Mouse (Mus musculus) hindbrain, embryonic 11.5 days (tissue): Measurements from ENCODE around the gene Aldh1l1. TPM values are rescaled to one million over a fixed set of nuclear protein-coding genes. Genes with fewer than 3 reads are reported as not detected.

ENCODE experiments used
- ATAC-seq: fragments of 200-750 bp; cut with Nextera tagmentation; 2 replicates; pipeline ENCODE4 v1.8.0; 2017; ENCODE audit warnings: mild to moderate bottlenecking, moderate TSS enrichment, moderate library complexity; ENCODE audit not compliant: low FRiP score
- DNase-seq: peaks from one replicate; pipeline ENCODE4 v3.0.0-alpha.2; 2015; ENCODE audit warnings: low spot score
- H3K27ac ChIP-seq: fragments of 300-500 bp; sonication (generic); 2 replicates; pipeline ENCODE4 v1.5.1; 2014; ENCODE audit warnings: mild to moderate bottlenecking, low read depth, low read length
- H3K27me3 ChIP-seq: fragments of 300-500 bp; sonication (generic); 2 replicates; pipeline ENCODE4 v1.6.1; 2014; ENCODE audit warnings: mild to moderate bottlenecking, low read length, moderate library complexity, mixed read lengths; ENCODE audit not compliant: control insufficient read depth, insufficient read depth
- H3K36me3 ChIP-seq: fragments of 300-500 bp; sonication (generic); 2 replicates; pipeline ENCODE4 v1.6.1; 2014; ENCODE audit warnings: mild to moderate bottlenecking, low read length, moderate library complexity, mixed read lengths; ENCODE audit not compliant: control insufficient read depth, insufficient read depth
- H3K4me1 ChIP-seq: fragments of 300-500 bp; sonication (generic); replicated peaks from 2 replicates; pipeline ENCODE4 v1.6.1; 2014; ENCODE audit warnings: low read length, mixed read lengths; ENCODE audit not compliant: control insufficient read depth, insufficient read depth
- H3K4me2 ChIP-seq: fragments of 300-500 bp; sonication (generic); replicated peaks from 2 replicates; pipeline ENCODE4 v1.6.1; 2014; ENCODE audit warnings: mild to moderate bottlenecking, low read depth, low read length
- H3K4me3 ChIP-seq: fragments of 300-500 bp; sonication (generic); 2 replicates; pipeline ENCODE4 v1.5.1; 2014; ENCODE audit warnings: low read depth, low read length
- H3K9ac ChIP-seq: fragments of 300-500 bp; sonication (generic); 2 replicates; pipeline ENCODE4 v1.6.1; 2014; ENCODE audit warnings: low read depth, low read length
- H3K9me3 ChIP-seq: fragments of 300-500 bp; sonication (generic); 2 replicates; pipeline ENCODE4 v1.6.1; 2016; ENCODE audit warnings: low read length; ENCODE audit not compliant: control insufficient read depth
- WGBS: fragments of 180-500 bp; shearing (Covaris S2); extraction: QIAGEN DNeasy Blood & Tissue Kit; methylation state at CpG from one replicate; pipeline ENCODE4 v1.1.7; 2014; 5-methylcytosine and 5-hydroxymethylcytosine counted together
- polyA plus RNA-seq: library from polyadenylated mRNA; unstranded; fragments of >200 nt; fragmentation: Nextera tagmentation; extraction: Ambion mirVana; gene quantifications from 2 replicates; pipeline ENCODE4 v1.2.1, GENCODE M21; 2014

Aldh1l1 gene
- polyA plus RNA-seq, 1 experiment from 2014 or later = 2.2 TPM

DNA sequence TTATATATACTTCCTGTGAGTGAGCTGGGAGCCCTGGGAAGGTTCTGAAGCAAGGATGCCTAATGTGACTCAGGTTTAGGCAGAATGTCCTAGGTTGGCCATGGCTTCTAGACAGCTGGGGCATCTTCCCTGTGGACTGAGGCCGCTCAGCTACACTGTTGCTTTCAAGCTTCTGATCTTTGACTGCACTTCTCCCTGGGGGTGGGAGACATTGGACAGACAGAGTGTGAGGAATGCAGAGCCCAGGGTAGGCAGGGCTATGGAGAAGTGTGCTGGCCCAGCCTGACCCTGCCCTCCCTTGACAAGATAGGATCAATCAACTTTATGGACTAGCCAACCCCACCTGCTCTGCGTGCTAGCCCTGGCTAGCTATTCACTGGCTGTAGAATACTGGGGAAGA lies 25.0 kb upstream of the Aldh1l1 start:
- Histone ChIP-seq H3K9me3 (no peaks in the 10 kb centered on the region), H3K9ac (no peak overlapping the region), H3K4me1 (peaks cover 8% of the 10 kb centered on the region; the same call in 1 of the 2 replicates), H3K4me2 (0 out of 2 replicates have a peak overlapping the region, but pooled peaks have one; percentile 100), H3K36me3 (no peaks in the 10 kb centered on the region), H3K27ac (no peak overlapping the region), H3K4me3 (no peak overlapping the region), H3K27me3 (peaks cover 10% of the 10 kb centered on the region; the same call in 1 of the 2 replicates)
- DNase-seq (no peak), ATAC-seq (no peak)
- 42% methylated on average over 2 of the region's 2 CpGs for WGBS

DNA sequence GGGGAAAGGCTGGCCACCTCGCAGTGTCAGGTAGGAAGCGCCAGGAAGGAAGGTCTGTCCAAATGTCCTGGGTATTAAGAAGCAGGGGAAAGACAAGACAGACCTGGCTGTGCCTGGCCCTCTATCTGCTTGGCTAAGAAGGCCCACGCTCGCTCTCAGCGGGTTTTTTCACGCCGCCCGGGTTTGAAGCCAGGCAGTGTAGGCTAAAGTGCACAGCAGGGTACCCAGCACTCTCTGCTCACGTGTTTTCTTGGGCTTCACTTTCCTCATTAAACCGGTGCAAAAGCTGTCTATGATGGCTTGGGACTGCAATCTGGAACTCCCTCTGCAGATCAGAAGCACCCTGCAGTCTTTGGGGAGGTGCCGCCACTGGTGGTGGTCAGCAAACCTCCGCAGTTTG lies 24.5 kb upstream of the Aldh1l1 start:
- ATAC-seq = peak; percentile 7; the same call in 1 of the 2 replicates
- H3K4me1 ChIP-seq = peaks cover 8% of the 10 kb centered on the region; the same call in 1 of the 2 replicates
- peak overlapping the region; percentile 61 for H3K4me3 ChIP-seq
- DNase-seq = no peak
- H3K27me3 ChIP-seq = peaks cover 10% of the 10 kb centered on the region; the same call in 1 of the 2 replicates
- H3K9me3 ChIP-seq = no peaks in the 10 kb centered on the region
- no peaks in the 10 kb centered on the region for H3K36me3 ChIP-seq
- WGBS = 11% methylated on average over 12 of the region's 12 CpGs
- 0 out of 2 replicates have a peak overlapping the region, but pooled peaks have one; percentile 62 for H3K9ac ChIP-seq
- peak overlapping the region; percentile 100 for H3K4me2 ChIP-seq
- no peak overlapping the region for H3K27ac ChIP-seq

DNA sequence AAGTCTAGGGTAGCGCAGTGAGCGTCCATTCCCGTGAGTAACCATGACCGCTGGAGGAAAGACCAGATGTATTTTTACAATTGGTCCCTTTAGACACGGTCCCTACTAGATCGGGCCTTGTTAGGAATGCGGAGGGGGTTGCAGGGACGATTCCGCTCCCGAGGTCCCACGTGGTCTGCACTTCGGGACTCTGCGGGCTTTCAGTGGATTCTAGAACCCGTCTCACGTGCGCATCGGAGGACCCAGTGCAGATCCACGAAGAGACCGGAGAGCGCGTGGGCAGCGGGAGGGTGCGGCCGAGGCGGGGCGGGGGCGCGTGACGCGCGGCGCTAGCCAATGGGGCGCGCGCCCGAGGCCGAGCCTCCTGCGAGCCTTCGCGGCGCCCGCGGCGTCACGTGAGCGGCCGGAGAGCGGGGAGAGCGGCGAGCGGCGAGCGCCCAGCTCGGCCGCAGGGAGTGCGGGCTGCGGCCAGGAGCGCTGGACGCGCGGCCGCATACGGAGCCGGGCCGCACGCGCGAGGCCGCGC lies 24.0 kb upstream of the Aldh1l1 start, which contains the start of gene Klf15:
Klf15 (plus strand) TSS at position 396 of the 526 bp plus-strand sequence.
- peaks cover 8% of the 10 kb centered on the region; the same call in 1 of the 2 replicates for H3K4me1 ChIP-seq
- no peaks in the 10 kb centered on the region for H3K36me3 ChIP-seq
- H3K27ac ChIP-seq = no peak within 1 kb of the TSS
- peak; percentile 81 for ATAC-seq
- H3K27me3 ChIP-seq = peaks cover 10% of the 10 kb centered on the region; the same call in 1 of the 2 replicates
- H3K4me2 ChIP-seq = peak within 1 kb of the TSS; percentile 100
- no peaks in the 10 kb centered on the region for H3K9me3 ChIP-seq
- under 1% methylated on average over 29 of the region's 70 CpGs for WGBS
- H3K9ac ChIP-seq = peak within 1 kb of the TSS; percentile 62
- DNase-seq = peak; percentile 86
- peak within 1 kb of the TSS; percentile 61 for H3K4me3 ChIP-seq

DNA sequence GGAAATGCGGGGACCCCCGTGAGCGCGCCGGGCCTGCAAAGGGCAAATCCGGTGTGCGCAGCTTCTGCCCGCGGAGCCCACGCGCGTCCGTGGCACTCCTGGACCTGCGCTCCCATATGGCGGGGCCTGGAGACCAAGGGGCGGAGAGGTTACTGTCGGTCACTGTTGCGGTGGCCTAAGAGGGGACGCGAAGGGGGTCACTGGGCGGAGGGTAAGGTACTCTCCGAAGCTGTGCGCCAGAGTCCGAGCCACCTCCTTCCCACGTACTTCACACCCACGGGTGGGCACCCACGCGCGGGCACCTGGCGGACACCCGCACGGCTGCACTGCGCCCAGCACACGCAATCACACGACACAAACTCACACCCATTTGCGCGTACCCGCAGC lies 23.4 kb upstream of the Aldh1l1 start:
- under 1% methylated on average over 33 of the region's 38 CpGs for WGBS
- Histone ChIP-seq H3K4me1 (peaks cover 8% of the 10 kb centered on the region; the same call in 1 of the 2 replicates), H3K36me3 (no peaks in the 10 kb centered on the region), H3K9me3 (no peaks in the 10 kb centered on the region), H3K27me3 (peaks cover 10% of the 10 kb centered on the region; the same call in 1 of the 2 replicates), H3K4me3 (peak overlapping the region; percentile 61), H3K4me2 (peak overlapping the region; percentile 100), H3K9ac (peak overlapping the region; percentile 62), H3K27ac (no peak overlapping the region)
- ATAC-seq (peak; percentile 70), DNase-seq (peak; percentile 42)

DNA sequence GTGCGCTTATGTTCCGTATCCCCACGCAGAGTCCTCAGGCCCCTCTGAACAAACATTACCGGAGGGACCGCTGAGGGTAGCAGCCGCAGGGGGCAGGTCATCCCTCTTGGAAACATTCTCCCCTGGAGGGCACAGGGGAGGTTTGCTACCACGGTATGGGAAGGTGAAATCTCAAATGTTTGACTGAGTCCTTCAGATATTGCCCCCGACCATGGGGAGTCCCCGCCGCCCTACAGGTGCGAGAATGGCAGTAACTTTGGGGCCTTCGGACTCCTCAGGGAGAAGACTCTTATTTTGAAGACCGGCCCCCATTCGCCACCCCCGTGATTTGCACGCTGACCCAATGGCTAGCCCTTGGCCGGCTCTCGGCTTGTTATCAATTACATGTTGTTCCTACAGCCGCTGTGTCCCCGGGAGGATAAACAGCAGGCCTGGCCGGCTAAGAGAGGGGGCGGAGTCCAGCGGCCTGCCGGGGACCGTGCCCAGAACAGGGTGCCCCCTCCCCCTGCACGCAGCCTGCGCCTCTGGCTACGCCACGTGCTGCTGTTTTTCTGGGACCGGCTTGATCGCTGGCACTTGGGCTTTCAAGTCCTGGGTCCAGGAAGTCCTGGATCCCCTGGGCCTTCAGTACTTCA lies 22.9 kb upstream of the Aldh1l1 start:
- Histone ChIP-seq H3K36me3 (no peaks in the 10 kb centered on the region), H3K4me1 (peaks cover 8% of the 10 kb centered on the region; the same call in 1 of the 2 replicates), H3K9ac (peak overlapping the region; percentile 62), H3K4me3 (peak overlapping the region; percentile 61), H3K27ac (no peak overlapping the region), H3K4me2 (peak overlapping the region; percentile 100), H3K9me3 (no peaks in the 10 kb centered on the region), H3K27me3 (peaks cover 10% of the 10 kb centered on the region; the same call in 1 of the 2 replicates)
- ATAC-seq = peak; percentile 80
- WGBS = under 1% methylated on average over 31 of the region's 31 CpGs
- peak; percentile 71 for DNase-seq

DNA sequence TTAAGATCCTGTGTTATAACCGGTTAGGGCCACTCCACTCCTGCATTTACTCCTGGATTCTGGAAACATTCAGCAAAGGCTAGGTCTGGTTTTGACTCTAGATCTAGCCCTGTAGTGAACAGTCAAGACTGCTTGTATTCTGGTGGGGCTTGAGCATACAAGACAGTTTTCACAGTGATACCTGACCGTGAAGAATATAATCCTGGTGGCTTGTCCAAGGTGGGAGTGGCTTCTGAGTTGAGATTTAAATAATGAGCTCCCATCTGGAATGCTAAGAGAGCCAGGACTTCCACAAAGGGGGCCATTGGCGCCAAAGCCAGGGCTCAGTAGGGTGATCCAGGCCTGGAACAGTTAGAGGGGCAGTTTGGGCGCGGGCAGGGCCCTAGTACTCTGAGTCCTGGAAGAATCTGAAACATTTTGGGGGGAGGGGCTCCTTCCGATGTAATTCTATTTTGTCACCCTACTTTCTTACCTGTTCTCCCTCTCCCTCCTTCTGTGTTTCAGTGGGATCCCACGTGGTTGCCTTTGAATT lies 22.3 kb upstream of the Aldh1l1 start:
- Histone ChIP-seq H3K9ac (no peak overlapping the region), H3K9me3 (no peaks in the 10 kb centered on the region), H3K4me3 (peak overlapping the region; percentile 61; the same call in 1 of the 2 replicates), H3K27ac (no peak overlapping the region), H3K4me1 (peaks cover 8% of the 10 kb centered on the region; the same call in 1 of the 2 replicates), H3K27me3 (peaks cover 10% of the 10 kb centered on the region; the same call in 1 of the 2 replicates), H3K4me2 (peak overlapping the region; percentile 100), H3K36me3 (no peaks in the 10 kb centered on the region)
- DNase-seq (no peak), ATAC-seq (0 out of 2 replicates have a peak, but pooled peaks have one; percentile 6)
- 43% methylated on average over 7 of the region's 7 CpGs for WGBS

DNA sequence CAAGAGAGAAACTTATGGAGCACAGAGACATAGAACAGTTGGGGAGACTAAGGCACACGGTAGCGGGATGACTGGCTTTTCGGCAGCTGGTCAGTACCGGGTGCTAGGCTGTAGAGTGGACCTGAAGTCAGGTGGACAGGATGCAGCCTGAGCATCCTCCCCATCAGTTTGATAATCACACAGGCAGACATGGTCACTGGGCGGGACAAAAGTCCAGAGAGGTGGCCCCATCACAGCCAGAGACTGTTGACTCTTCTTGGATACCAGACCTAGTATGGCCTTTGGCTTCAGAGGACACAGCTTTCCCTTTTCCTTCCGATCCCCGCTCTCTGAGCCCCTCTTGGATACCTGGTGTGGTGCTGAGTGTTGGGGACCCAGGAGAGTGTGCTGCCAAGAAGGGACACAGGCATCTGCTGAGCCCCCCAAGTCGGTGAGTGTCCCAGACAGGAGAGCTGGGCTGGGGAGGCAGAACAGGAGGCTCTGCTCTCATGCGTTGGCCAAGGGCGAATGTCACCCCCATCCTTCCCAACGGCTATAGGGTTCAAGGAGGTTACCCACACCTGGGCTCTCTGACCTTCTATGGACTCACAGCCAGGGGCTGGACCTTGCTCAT lies 21.1 kb upstream of the Aldh1l1 start:
- no peak for DNase-seq

DNA sequence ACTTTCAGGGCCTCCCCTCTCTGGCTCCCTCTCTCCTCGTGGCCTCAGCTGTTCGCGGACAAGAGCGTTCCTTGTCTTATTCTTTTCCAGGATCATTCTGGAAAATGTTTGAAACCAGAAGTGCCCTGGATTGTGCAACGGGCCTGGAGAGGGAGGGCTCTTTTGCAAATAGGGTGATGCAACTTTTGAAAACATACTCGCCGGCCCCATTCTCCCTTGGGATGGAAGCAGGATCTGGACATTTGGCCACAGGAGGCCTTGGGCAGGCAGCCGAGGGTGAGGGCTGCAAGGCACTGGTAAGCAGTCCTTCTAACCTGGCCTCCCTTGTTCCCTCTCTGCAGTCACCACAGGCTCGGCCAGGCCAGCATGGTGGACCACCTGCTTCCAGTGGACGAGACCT lies 20.1 kb upstream of the Aldh1l1 start:
- Histone ChIP-seq H3K9ac (no peak overlapping the region), H3K36me3 (no peaks in the 10 kb centered on the region)

More for the DNA sequence above, 21.1 kb upstream of the Aldh1l1 start:
- WGBS = 89% methylated on average over 11 of the region's 11 CpGs
- ATAC-seq = no peak
- Histone ChIP-seq H3K27me3 (peaks cover 10% of the 10 kb centered on the region; the same call in 1 of the 2 replicates), H3K9me3 (no peaks in the 10 kb centered on the region), H3K36me3 (no peaks in the 10 kb centered on the region), H3K27ac (no peak overlapping the region), H3K4me1 (peaks cover 8% of the 10 kb centered on the region; the same call in 1 of the 2 replicates), H3K4me3 (no peak overlapping the region), H3K4me2 (no peak overlapping the region), H3K9ac (no peak overlapping the region)

More for the DNA sequence above, 20.1 kb upstream of the Aldh1l1 start:
- ATAC-seq (no peak), DNase-seq (no peak)
- peaks cover 7% of the 10 kb centered on the region; the same call in 1 of the 2 replicates for H3K27me3 ChIP-seq
- no peak overlapping the region for H3K27ac ChIP-seq
- no peak overlapping the region for H3K4me2 ChIP-seq
- WGBS = 87% methylated on average over 10 of the region's 10 CpGs
- no peak overlapping the region for H3K4me3 ChIP-seq
- H3K4me1 ChIP-seq = peaks cover 8% of the 10 kb centered on the region; the same call in 1 of the 2 replicates
- H3K9me3 ChIP-seq = no peaks in the 10 kb centered on the region
